Mouse (Mus musculus): ENCODE measurements around the gene Sox21.

The Sox21 gene

GRCm38 (mm10) chr14:118236886-118237289 is at the start of gene Sox21:
Gene Sox21, minus strand, starts transcription at chr14:118237030.
- DNase-seq: peak; percentile 56

GRCm38 (mm10) chr14:118286096-118286495 is 49.3 kb upstream of the Sox21 start:
- DNase-seq: no peak

- no peak for DNase-seq
Observed at GRCm38 (mm10) chr14:118282917-118283316, 46.1 kb upstream of the Sox21 start.

- no peak for DNase-seq
Observed at GRCm38 (mm10) chr14:118282272-118282671, 45.4 kb upstream of the Sox21 start.

- no peak for DNase-seq
Observed at GRCm38 (mm10) chr14:118277704-118278498, 41.1 kb upstream of the Sox21 start.

GRCm38 (mm10) chr14:118272594-118273555 is 36.0 kb upstream of the Sox21 start:
- DNase-seq: no peak

- DNase-seq: no peak
Observed at GRCm38 (mm10) chr14:118268849-118269248, 32.0 kb upstream of the Sox21 start.

- DNase-seq: no peak
Observed at GRCm38 (mm10) chr14:118266660-118267059, 29.8 kb upstream of the Sox21 start, which contains the start of gene Gm9376. Gene Gm9376, plus strand, starts transcription at chr14:118266960.

- no peak for DNase-seq
Observed at GRCm38 (mm10) chr14:118253381-118253780, 16.6 kb upstream of the Sox21 start.

GRCm38 (mm10) chr14:118241416-118241815 is 4.6 kb upstream of the Sox21 start:
- no peak for DNase-seq

- no peak for DNase-seq
Observed at GRCm38 (mm10) chr14:118239351-118239750, 2.5 kb upstream of the Sox21 start.

- no peak for DNase-seq
Observed at GRCm38 (mm10) chr14:118237786-118238185, 956 bp upstream of the Sox21 start.

GRCm38 (mm10) chr14:118235973-118236885 is 601 bp downstream of the Sox21 start:
- DNase-seq: no peak

GRCm38 (mm10) chr14:118235361-118235972 is 1.4 kb downstream of the Sox21 start:
- DNase-seq: no peak

- DNase-seq: no peak
Observed at GRCm38 (mm10) chr14:118234541-118235210, 2.2 kb downstream of the Sox21 start.

- DNase-seq: no peak
Observed at GRCm38 (mm10) chr14:118233786-118234540, 2.9 kb downstream of the Sox21 start.

- no peak for DNase-seq
Observed at GRCm38 (mm10) chr14:118232381-118232970, 4.4 kb downstream of the Sox21 start.

- no peak for DNase-seq
Observed at GRCm38 (mm10) chr14:118226471-118227155, 10.2 kb downstream of the Sox21 start.

- DNase-seq: no peak
Observed at GRCm38 (mm10) chr14:118225911-118226310, 10.9 kb downstream of the Sox21 start.

All from right cerebral cortex, adult 18-20 months (tissue).